Mouse (Mus musculus): ENCODE results near the gene Rbms3. TPM values are rescaled to one million over a fixed set of nuclear protein-coding genes. Genes with fewer than 3 reads are reported as not detected.
A peak's percentile ranks its signal among the peaks of the same experiment; 100 is the strongest.

Gene Rbms3
- polyA plus RNA-seq, 1 experiment from 2014 or later = 76.1 TPM

- WGBS = 41% methylated on average over 2 of the region's 2 CpGs
- no peak overlapping the region for H3K27ac ChIP-seq (ENCODE audit: low read length)
- no peaks in the 10 kb centered on the region for H3K9me3 ChIP-seq (replicated peaks; ENCODE audit: control insufficient read depth, low read length)
- H3K4me2 ChIP-seq (ENCODE audit: low read depth, low read length) = no peak overlapping the region
- peaks cover 10% of the 10 kb centered on the region; the same call in 1 of the 2 replicates for H3K4me1 ChIP-seq (ENCODE audit: control insufficient read depth, insufficient read depth, low read length)
- no peak overlapping the region for H3K9ac ChIP-seq (ENCODE audit: low read length)
- H3K27me3 ChIP-seq (ENCODE audit: control insufficient read depth, insufficient read depth, low read length) = no peaks in the 10 kb centered on the region
- H3K4me3 ChIP-seq (replicated peaks; ENCODE audit: low read length) = no peak overlapping the region
- ATAC-seq (ENCODE audit: insufficient read depth, low FRiP score) = no peak; the same call in 1 of the 2 replicates
- H3K36me3 ChIP-seq (ENCODE audit: control insufficient read depth, insufficient read depth, low read length) = no peaks in the 10 kb centered on the region
Measured at GRCm38 (mm10) chr9:117113592-117113991, 516.1 kb downstream of the Rbms3 start.

GRCm38 (mm10) chr9:117107926-117108325, 521.8 kb downstream of the Rbms3 start:
- H3K9ac ChIP-seq (ENCODE audit: low read length) = no peak overlapping the region
- H3K36me3 ChIP-seq (ENCODE audit: control insufficient read depth, insufficient read depth, low read length) = no peaks in the 10 kb centered on the region
- WGBS = 89% methylated on average over 4 of the region's 4 CpGs
- no peaks in the 10 kb centered on the region for H3K9me3 ChIP-seq (replicated peaks; ENCODE audit: control insufficient read depth, low read length)
- H3K27ac ChIP-seq (ENCODE audit: low read length) = no peak overlapping the region
- no peak overlapping the region for H3K4me2 ChIP-seq (ENCODE audit: low read depth, low read length)
- no peak overlapping the region for H3K4me3 ChIP-seq (replicated peaks; ENCODE audit: low read length)
- no peaks in the 10 kb centered on the region for H3K4me1 ChIP-seq (ENCODE audit: control insufficient read depth, insufficient read depth, low read length)
- ATAC-seq (ENCODE audit: insufficient read depth, low FRiP score) = no peak
- H3K27me3 ChIP-seq (ENCODE audit: control insufficient read depth, insufficient read depth, low read length) = no peaks in the 10 kb centered on the region

GRCm38 (mm10) chr9:117102198-117102930, 527.3 kb downstream of the Rbms3 start:
- Histone ChIP-seq H3K9me3 (replicated peaks; ENCODE audit: control insufficient read depth, low read length) (no peaks in the 10 kb centered on the region), H3K27me3 (ENCODE audit: control insufficient read depth, insufficient read depth, low read length) (no peaks in the 10 kb centered on the region), H3K36me3 (ENCODE audit: control insufficient read depth, insufficient read depth, low read length) (no peaks in the 10 kb centered on the region), H3K9ac (ENCODE audit: low read length) (no peak overlapping the region), H3K4me2 (ENCODE audit: low read depth, low read length) (no peak overlapping the region), H3K4me3 (replicated peaks; ENCODE audit: low read length) (no peak overlapping the region), H3K4me1 (ENCODE audit: control insufficient read depth, insufficient read depth, low read length) (no peaks in the 10 kb centered on the region), H3K27ac (ENCODE audit: low read length) (no peak overlapping the region)
- 47% methylated on average over 19 of the region's 19 CpGs for WGBS
- ATAC-seq (ENCODE audit: insufficient read depth, low FRiP score) = no peak

DNA sequence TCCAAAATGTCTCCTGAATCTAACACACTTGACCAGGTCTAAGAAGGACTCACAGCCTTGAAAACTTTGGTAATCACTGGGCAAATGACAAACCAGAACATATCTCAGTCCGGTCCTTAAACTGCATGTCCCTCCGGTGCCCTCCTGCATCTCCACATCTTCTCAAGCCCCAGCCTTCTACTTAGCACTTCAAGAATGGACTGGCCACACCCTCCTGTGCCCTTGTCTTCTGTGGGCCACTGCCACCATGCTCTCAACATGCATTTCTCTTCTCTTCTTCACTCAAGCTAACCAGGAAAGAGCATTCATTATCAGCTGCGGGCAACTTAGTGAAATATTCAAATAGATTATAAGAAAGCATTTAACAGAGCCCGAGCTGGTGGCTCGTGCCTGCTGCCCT, 529.5 kb downstream of the Rbms3 start:
- Histone ChIP-seq H3K9me3 (replicated peaks; ENCODE audit: control insufficient read depth, low read length) (no peaks in the 10 kb centered on the region), H3K27ac (ENCODE audit: low read length) (no peak overlapping the region), H3K4me2 (ENCODE audit: low read depth, low read length) (no peak overlapping the region), H3K4me1 (ENCODE audit: control insufficient read depth, insufficient read depth, low read length) (no peaks in the 10 kb centered on the region), H3K9ac (ENCODE audit: low read length) (no peak overlapping the region), H3K36me3 (ENCODE audit: control insufficient read depth, insufficient read depth, low read length) (no peaks in the 10 kb centered on the region), H3K27me3 (ENCODE audit: control insufficient read depth, insufficient read depth, low read length) (no peaks in the 10 kb centered on the region), H3K4me3 (replicated peaks; ENCODE audit: low read length) (no peak overlapping the region)
- ATAC-seq (ENCODE audit: insufficient read depth, low FRiP score) = no peak
- 93% methylated on average over 5 of the region's 5 CpGs for WGBS

GRCm38 (mm10) chr9:117093551-117093950, 536.2 kb downstream of the Rbms3 start:
- 87% methylated on average over 6 of the region's 6 CpGs for WGBS
- no peak overlapping the region for H3K4me3 ChIP-seq (replicated peaks; ENCODE audit: low read length)
- H3K27me3 ChIP-seq (ENCODE audit: control insufficient read depth, insufficient read depth, low read length) = no peaks in the 10 kb centered on the region
- H3K9ac ChIP-seq (ENCODE audit: low read length) = no peak overlapping the region
- no peaks in the 10 kb centered on the region for H3K36me3 ChIP-seq (ENCODE audit: control insufficient read depth, insufficient read depth, low read length)
- 0 out of 2 replicates have a peak, but pooled peaks cover 7% of the 10 kb centered on the region for H3K4me1 ChIP-seq (ENCODE audit: control insufficient read depth, insufficient read depth, low read length)
- H3K27ac ChIP-seq (ENCODE audit: low read length) = no peak overlapping the region
- H3K4me2 ChIP-seq (ENCODE audit: low read depth, low read length) = no peak overlapping the region
- ATAC-seq (ENCODE audit: insufficient read depth, low FRiP score) = no peak
- H3K9me3 ChIP-seq (replicated peaks; ENCODE audit: control insufficient read depth, low read length) = no peaks in the 10 kb centered on the region

DNA sequence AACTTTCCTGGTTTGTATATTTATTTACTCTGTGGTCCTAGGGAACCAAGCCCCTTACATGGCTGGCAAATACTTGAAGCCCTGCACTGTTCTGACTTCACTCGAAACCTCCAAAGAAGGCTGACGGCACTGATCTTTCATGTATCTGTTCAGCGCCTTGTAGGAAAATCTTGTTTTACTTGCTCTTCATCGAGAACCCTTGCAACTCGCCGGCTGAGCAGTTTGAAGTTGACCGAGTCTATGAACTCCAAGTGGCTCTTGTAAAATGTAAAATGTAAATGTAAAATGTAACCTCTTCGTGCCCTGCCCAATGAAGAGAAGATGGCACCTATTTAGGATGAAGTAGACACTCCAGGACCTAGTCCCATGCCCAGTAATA, 537.5 kb downstream of the Rbms3 start:
- Histone ChIP-seq H3K4me2 (ENCODE audit: low read depth, low read length) (no peak overlapping the region), H3K27me3 (ENCODE audit: control insufficient read depth, insufficient read depth, low read length) (no peaks in the 10 kb centered on the region), H3K27ac (ENCODE audit: low read length) (no peak overlapping the region), H3K4me1 (ENCODE audit: control insufficient read depth, insufficient read depth, low read length) (0 out of 2 replicates have a peak, but pooled peaks cover 8% of the 10 kb centered on the region), H3K36me3 (ENCODE audit: control insufficient read depth, insufficient read depth, low read length) (no peaks in the 10 kb centered on the region), H3K9ac (ENCODE audit: low read length) (no peak overlapping the region), H3K9me3 (replicated peaks; ENCODE audit: control insufficient read depth, low read length) (no peaks in the 10 kb centered on the region), H3K4me3 (replicated peaks; ENCODE audit: low read length) (no peak overlapping the region)
- no peak for ATAC-seq (ENCODE audit: insufficient read depth, low FRiP score)
- WGBS = 92% methylated on average over 8 of the region's 8 CpGs

DNA sequence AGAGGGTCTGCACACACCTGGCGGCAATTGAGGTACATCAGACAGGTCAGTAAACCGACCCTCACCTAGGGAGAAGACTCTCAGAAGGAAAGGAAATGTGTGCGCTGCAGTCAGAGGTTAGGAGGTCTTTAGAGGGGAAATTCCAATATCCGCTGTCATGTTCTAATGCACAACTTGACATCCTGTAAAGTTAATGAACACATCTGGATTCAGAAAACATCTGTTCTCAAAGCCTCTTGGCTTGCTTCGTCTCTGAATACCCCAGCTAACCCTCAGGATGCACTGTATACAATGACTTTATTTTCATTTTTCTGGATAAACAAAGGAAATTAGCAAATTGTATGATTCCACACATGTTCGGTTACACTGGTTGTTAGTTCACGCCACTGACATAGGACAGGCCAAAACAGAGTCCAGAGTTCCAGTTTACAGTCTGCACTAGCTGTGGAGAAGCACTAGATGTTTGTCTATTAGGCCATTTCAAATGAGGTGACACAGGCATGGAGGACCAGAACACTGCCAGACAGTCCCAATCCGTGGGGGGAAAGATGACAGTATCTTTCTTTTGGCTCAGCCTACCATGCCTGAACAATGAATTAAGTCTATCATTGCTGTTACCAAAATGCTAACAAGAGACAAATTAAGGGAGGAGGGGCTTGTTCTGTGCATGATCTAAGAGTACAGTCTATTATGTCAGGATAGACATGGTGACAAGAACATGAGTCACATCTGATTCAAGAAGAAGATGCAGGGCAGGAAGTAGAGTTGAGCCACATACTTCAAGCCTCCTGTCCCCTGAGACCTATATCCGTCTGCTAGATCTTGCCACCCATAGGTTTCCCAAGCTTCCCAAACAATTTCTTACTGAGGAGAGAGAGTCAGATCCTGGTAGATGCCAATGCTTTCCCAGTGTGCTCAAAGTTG, 538.2 kb downstream of the Rbms3 start:
- H3K9ac ChIP-seq (ENCODE audit: low read length) = no peak overlapping the region
- H3K4me1 ChIP-seq (ENCODE audit: control insufficient read depth, insufficient read depth, low read length) = 0 out of 2 replicates have a peak, but pooled peaks cover 8% of the 10 kb centered on the region
- no peaks in the 10 kb centered on the region for H3K9me3 ChIP-seq (replicated peaks; ENCODE audit: control insufficient read depth, low read length)
- ATAC-seq (ENCODE audit: insufficient read depth, low FRiP score) = peak; percentile 13; the same call in 1 of the 2 replicates
- H3K27me3 ChIP-seq (ENCODE audit: control insufficient read depth, insufficient read depth, low read length) = no peaks in the 10 kb centered on the region
- no peak overlapping the region for H3K27ac ChIP-seq (ENCODE audit: low read length)
- no peak overlapping the region for H3K4me2 ChIP-seq (ENCODE audit: low read depth, low read length)
- no peaks in the 10 kb centered on the region for H3K36me3 ChIP-seq (ENCODE audit: control insufficient read depth, insufficient read depth, low read length)
- 54% methylated on average over 9 of the region's 9 CpGs for WGBS
- H3K4me3 ChIP-seq (replicated peaks; ENCODE audit: low read length) = no peak overlapping the region

GRCm38 (mm10) chr9:117089409-117090147, 540.1 kb downstream of the Rbms3 start:
- H3K36me3 ChIP-seq (ENCODE audit: control insufficient read depth, insufficient read depth, low read length) = no peaks in the 10 kb centered on the region
- H3K27ac ChIP-seq (ENCODE audit: low read length) = no peak overlapping the region
- no peak overlapping the region for H3K4me3 ChIP-seq (replicated peaks; ENCODE audit: low read length)
- no peak for ATAC-seq (ENCODE audit: insufficient read depth, low FRiP score)
- H3K9ac ChIP-seq (ENCODE audit: low read length) = no peak overlapping the region
- H3K4me2 ChIP-seq (ENCODE audit: low read depth, low read length) = no peak overlapping the region
- H3K9me3 ChIP-seq (replicated peaks; ENCODE audit: control insufficient read depth, low read length) = no peaks in the 10 kb centered on the region
- H3K27me3 ChIP-seq (ENCODE audit: control insufficient read depth, insufficient read depth, low read length) = no peaks in the 10 kb centered on the region
- WGBS = 92% methylated on average over 12 of the region's 12 CpGs
- H3K4me1 ChIP-seq (ENCODE audit: control insufficient read depth, insufficient read depth, low read length) = 0 out of 2 replicates have a peak, but pooled peaks cover 8% of the 10 kb centered on the region

All from stomach, embryonic 16.5 days (tissue).